Mouse (Mus musculus) cerebellum, adult 2 months (tissue): Measurements from ENCODE around the gene Cav3.

ENCODE experiments used
- CTCF ChIP-seq: fragments of 200-500 bp; IDR thresholded peaks from 2 replicates; pipeline ENCODE4 v1.5.1; 2011; ENCODE audit warnings: low read depth, mild to moderate bottlenecking, control low read depth, low read length, moderate library complexity, borderline replicate concordance; ENCODE audit not compliant: insufficient read depth
- POLR2A ChIP-seq: fragments of 200-500 bp; IDR thresholded peaks from 2 replicates; pipeline ENCODE4 v1.6.1; 2011; ENCODE audit warnings: low read length, control low read depth, borderline replicate concordance; ENCODE audit not compliant: insufficient read depth

DNA sequence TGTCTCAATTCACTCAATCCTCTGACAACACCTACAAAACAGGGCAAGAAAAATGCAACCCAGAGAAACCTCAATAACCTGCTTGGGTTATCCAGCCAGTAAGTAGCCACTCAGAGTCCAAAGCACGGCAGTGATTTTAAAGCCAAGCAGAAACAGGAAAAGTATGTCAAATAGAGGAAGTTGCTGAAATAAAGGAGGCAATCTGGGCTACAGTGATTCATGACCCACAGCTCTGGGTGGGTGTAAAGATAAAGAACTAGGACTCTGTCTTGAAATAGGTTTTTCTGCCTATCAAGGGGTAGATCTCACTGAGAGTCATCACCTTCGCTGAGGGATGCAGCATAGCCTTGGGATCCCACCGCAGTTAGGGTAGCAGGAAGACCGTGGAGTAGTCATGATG lies 12.3 kb downstream of the Cav3 start:
- no peak for TF ChIP-seq CTCF
- TF ChIP-seq POLR2A, result no peak
